Mouse (Mus musculus) CD4-positive helper T cell, adult 2 months (primary cell): ENCODE data around the gene Lrriq3.

Experiments used
- DNase-seq: peaks from one replicate; pipeline ENCODE4 v3.0.0-alpha.2; 2012; ENCODE audit warnings: low read depth, missing footprints, low spot score

Gene Lrriq3

DNA sequence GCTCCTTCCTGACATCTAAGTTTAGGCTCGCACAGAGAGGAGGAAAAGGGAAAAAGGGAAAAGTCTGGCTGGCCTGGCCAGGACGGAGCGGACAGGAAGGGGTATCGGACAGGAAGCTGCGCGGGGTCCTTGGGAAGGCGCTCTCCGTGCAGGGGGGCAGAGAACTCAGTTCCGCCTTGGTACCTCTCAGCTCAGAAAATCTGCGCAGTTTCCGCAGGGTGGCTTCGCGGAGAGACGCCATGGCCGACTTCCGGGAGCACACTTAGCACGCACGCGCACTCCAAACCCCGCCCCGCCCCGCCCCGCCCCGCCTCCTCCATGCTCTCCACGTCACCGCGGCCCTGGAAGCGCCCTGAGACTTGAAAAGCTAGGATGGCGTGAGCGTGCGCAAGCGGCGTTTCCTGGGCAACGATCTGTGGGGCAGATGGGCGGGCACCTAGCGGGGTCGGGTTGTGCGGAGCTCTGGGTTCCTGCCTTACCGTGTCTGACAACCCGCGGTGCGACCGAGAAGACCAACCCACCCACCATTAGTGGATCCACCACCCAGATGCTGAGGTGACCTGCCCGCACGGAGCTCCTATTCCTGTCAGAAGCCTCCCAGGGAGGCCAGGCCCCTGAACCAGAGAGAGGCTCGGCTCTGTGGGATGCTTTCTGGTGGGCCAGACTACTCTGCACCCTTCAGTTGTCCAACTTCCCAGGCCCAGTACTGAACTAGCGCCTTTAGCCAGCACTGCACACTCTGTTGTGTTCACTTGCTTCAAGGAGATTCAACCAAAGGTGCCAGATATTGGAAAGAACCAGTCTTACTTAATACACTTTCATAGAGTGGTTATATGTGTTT is at the start of gene Lrriq3, which contains the start of gene Fpgt:
Gene Lrriq3, plus strand, starts transcription at position 319 of the 841 bp plus-strand sequence.
Gene Fpgt, minus strand, starts transcription at position 288 of the 841 bp plus-strand sequence.
- peak; percentile 92 for DNase-seq

DNA sequence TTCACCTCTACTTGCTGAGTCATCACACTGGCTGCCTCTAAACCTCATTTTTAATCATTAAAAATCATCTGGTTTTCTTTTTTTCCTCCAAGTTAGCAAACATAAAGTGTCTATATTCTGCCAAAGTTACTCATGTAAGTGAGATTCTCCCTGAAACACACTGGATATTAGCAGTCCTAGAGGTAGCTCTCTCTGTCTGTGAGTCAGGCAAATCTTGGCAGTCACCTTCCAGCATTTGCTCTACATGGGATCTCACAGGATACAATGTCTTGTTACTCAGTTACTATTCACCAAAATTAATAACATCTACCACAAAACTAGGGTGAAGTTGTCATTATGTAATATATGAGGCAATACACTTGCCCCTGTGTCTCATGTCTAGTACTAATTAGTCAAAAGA is 41.2 kb upstream of the Lrriq3 start:
- no peak for DNase-seq

DNA sequence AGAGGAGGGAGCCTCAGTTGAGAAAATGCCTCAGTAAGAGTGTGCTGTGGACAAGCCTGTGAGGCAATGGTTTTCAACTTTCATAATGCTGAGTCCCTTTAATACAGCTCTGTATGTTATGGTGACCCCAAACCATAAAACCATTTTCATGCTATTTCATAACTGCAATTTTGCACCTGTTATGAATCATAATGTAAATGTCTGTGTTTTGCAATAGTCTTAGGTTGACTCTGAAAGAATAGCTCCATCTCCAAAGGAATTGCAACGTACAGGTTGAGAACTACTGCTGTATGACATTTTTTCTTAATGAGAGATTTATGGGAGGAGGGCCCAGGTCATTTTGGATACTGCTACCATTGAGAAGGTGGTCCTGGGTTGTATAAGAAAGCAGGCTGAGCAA is 40.0 kb upstream of the Lrriq3 start:
- DNase-seq = no peak

DNA sequence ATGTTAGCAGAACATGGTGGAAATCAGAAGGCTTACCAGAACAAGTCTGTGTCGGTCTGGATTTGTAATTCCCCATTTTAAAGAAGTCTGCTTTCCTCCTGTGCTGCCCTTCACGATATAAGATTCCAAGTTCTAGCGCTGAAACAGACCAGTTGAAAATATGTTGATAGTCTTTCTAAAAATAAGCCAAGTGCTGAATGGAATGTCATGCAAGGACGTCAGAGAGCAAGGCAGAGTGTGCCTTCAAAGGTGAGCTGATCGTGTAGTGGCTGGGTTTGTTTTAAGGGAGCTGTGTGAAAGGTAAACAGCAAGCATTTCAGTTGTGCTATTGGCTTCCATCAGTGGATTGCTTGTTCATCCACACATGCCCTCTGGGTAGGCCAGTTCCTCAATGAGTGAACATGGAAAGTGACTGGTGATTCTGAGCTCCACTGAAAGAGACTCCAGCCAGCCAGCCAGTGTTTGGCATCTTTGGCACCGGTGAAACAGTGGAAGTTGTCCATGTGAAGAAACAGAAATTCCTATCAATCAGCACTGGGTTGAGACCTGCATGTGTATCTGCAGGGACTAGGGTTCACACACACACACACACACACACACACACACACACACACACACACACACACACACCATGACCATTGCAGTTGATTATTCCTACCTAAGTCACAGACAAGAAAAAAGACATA is 37.9 kb upstream of the Lrriq3 start, which contains the start of gene Tnni3k:
Gene Tnni3k, minus strand, starts transcription at position 177 of the 686 bp plus-strand sequence.
- no peak for DNase-seq

DNA sequence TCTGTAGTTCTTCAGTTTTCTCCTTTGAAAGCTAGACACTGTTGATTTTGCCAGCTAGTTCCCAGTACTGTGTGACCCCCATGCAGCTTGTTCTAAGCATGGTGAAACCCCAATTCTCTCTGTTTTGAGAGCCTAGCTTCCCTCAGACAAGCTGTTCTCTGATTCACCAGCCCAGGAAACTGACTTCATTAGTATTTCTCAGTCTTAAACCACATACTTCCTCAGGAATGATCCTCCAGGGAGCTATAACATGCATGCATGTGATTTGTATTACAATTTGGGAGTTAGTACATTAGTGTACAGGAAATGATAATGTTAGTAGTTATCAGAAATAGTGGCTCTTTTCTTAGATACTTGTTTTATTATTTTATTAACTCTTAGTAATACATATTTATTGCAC is 36.6 kb upstream of the Lrriq3 start:
- DNase-seq = no peak

DNA sequence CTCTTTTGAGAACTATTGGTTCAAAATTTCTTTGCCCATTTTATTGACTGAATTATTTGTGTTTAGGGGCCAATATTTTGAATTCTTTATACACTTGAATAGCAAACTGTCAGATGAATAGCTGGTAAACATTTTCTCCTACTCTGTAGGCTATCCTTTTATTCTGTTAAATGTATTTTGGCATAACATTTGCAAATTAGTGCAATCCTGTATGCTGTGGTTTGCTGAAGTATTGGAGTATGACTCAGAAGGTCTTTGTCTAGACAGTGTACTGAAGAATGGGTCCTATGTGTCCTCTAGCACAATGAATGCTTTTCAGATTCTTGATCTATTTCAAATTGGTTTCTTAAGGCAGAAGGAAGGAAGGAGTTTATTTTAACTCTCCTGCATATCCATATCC is 35.7 kb upstream of the Lrriq3 start:
- no peak for DNase-seq

DNA sequence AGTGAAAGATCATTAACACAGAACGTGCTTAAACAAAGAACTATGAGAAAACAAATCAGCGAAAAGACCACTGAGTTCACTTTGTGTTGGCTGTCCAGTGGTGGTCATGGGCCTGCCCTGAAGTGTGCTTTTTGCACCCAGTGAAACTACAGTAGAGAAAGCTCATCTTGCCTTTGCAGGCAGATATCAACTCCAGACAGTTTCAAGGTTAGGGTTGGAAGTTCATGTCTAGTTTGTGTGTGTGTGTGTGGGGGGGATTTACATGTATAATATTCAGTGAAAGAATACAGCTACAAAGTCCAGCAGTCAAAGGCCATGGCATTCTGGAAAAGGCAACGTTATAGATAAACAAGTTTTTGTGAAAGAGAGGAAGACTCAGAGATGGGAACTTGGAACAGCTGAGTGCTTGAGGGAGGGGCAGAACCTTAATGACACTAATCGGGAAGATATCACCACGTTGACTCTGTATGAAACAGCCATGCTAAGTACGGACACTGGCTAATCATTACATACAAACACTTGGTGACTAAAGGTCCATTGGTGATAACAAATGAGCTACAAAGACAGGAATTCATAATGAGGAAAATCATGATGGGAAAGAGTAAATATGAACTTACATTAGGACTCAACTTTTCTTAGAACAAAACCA is 34.3 kb upstream of the Lrriq3 start:
- DNase-seq = no peak

DNA sequence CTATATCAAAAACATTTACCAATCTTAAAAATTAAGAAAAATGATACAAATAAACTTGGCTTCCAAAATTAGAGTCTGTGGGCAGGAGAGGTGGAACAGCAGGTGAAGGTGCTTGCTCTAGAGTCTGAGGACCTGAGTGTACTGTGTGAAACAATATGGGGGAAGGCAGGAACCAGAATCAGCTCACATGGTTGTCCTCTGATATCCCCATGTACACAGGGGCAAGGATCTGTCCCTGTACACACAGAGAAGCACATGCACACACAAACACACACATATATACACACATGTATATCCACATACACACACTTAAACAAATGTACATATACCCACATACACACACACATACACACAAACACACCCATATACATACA is 33.8 kb upstream of the Lrriq3 start:
- no peak for DNase-seq

DNA sequence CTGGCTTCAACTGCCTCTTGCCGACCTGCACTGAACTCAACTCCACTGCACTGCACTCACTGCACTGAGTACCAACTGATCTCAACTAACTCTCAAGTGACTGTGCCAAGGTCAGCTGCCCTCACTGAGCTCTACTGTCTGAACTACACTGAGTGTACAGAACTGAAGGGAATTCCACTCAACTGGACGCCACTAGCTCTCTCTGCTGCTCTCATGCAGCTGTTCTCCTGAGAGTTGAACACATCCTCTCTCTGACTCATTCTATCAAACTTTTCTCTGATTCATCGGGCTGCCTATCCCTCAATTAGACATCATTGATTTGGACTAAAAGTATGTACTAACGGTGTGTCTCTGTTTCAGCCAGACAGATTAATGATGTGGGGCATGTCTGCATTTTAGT is 15.3 kb upstream of the Lrriq3 start:
- DNase-seq = no peak

DNA sequence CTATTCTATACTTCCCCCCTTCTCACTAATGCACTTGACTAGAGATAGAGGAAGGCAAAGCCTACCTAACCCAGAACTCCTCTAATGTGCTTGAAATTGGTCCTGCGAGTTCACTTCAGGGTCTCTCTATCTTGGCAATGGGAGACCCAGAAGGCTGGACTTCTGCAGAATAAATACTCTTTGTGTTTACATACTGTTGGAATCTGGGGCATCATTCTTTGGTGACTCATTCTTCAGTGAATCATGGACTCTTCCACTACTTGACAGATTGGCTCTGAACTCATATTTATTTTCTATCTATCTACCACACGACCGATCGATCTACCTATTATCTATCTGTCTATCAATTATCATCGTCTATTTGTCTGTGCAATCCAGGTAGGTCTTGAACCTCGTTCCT is 1.2 kb upstream of the Lrriq3 start:
- no peak for DNase-seq

DNA sequence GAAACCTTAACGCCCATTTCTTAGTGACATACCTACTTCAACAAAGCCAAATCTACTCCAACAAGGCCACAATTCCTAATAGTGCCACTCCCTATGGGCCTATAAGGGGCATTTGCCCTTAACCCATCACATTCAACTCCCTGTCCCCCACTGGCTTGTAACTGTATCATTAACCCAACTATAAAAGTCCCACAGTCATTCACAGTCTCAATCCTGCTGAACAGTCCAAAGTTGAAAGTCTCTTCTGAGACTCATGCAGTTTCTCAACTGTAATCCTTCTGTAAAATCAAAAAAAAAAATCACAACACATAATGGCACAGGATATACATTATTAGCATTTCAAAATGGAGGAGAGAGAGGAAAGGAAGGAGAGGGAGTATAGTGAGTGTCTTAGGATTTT is 6.0 kb downstream of the Lrriq3 start:
- DNase-seq = no peak

DNA sequence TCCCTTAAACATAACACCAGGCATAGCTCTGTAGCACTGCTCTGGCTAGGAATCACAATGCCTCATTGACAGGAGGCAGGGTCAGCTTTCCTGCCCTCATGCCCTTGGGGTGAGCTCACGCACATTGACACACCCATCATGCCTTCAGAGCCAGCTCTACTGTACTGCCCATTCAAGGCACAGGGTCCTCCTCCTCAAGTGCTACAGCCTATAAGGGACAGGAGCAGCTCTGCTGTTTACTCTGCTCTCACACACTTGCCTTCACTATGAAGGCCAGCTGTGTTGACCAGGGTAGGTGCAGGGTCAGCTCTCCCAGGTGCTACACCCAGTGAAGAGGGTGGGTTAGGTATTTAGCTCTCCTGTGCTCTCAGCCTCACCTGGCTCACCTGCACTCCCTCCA is 12.7 kb downstream of the Lrriq3 start:
- no peak for DNase-seq

DNA sequence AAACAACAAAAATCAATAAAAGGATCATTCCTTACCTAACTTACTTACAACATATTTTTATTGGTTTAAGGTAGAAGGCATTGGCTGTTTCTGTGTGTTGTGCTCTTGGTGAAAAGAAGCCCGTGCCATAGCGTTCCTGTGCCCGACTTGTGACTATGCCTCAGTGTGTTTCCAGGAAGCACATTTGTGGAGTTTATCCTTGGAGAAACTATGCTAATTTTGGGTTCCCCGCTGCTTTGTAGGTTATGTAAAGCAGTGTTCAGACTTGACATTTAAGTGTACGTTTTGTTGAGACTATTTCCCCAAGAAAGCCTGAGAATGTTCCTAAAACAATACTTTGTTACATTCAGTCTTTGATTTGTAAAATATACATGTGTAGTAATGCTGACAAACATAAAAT is 44.5 kb downstream of the Lrriq3 start:
- no peak for DNase-seq

DNA sequence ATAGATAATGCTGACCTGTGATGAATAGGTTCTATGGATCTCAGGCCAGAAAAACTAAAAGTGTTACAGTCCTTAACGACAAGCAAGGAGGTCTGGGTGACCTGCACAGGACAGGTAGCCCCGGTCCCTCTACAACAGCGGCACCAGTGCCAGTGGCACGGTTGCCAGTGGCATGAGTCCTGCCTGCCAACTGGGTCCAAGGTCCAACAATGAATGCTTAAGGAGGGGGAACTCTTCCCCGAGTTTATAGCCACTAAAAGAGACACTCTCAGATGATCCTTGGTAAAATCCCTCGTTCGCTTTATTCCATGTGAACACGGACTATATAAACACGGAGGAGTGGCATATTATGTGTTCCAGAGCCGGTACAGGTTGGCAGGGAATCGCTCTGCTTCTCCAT is 47.8 kb downstream of the Lrriq3 start:
- no peak for DNase-seq

DNA sequence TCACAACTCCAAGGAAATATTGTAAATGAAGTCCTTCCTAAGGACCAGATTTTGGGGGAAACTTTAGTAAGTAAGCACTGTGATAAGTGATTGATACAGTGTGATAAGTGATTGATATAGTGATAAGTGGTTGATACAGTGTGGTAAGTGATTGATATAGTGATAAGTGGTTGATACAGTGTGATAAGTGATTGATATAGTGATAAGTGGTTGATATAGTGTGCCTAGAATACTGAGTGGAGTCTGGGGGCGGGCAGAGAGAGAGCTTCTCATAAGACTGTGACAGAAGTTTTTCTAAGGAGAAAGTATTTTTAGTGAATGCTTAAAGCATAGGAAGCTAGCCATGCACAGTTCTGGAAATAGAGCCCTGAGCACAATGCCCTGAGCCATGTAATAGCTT is 51.1 kb downstream of the Lrriq3 start:
- no peak for DNase-seq

DNA sequence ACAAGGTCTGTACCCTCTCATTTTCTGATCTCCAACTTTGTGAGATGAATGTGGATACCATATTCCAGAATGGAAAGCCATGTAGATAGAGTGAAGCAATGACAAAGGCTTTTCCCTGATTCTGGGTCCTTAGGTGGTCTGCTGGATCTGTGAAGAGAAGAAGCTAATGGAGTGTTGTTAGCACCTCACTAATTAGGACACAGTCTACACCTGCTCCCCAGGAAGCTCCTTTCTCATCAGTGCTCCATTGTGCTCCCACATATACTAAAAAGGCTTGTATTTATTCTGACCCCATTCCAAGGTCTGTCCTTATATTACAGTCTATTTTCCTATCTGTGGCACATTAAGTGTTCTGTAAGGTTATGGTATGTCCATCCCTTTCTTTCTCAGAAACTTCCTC is 68.6 kb downstream of the Lrriq3 start:
- DNase-seq = no peak

DNA sequence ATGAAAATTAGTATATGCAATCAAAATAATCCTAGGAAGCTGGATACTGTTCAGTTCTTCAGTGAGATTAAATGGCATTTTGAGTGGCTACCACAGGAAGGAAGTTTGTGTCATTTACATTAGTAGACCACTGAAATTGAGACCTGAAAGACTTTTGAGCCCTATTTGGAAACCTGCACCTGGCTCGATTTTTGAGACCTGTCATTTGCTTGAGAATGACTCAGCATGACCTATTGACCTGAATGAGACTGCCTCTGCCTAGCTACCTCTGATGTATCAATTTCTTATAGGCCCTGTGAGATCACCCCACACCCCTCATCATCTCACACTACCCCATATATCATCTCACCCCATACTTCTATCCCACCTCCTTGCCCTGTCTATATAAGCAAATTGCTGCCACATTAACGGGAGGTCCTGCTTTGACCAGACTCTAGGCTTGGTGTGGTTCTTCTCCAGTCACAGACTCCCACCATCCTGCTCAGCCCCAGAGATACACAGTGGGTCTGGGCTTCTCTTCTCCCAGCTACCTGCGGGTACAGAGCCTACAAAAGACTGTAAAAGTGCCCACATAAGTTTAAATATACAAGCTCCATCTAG is 87.2 kb downstream of the Lrriq3 start:
- no peak for DNase-seq

DNA sequence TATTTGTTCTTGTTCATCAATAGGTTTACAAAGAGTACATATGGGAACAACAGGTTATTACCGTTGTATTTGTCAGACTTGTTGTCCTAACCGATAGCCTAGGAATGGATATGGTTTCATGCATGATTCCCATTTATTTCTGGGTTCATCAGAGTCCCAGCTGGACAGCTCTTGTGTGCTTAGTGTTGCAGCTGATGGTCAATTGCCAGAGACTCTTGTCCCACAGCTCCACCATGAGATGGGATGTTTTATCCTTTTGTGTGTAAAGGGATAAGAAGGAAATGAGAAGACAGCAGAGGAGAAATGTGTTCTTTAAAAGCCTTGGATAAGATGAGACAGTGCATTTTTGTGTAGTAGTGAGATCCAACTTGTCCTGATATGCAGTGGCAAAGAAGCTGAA is 93.2 kb downstream of the Lrriq3 start:
- DNase-seq = no peak

DNA sequence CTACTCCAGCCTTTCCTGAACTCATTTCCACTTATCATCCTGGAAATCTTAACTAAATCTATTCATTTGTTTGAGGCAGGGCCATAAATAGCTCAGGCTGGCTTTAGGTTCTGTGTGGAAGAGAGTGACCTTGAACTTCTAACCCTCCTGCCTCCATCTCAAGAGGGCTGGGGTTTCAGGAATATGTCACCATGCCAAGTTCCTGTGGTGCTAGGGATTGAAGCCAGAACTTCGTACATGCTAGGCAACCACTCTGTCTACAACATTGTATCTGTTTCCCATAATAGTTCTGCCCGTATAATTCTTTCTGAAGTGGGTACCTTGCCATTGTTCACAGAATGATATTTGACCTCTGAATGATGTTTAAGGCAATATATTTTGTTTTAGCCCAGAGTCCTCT is 95.6 kb downstream of the Lrriq3 start:
- DNase-seq = no peak

DNA sequence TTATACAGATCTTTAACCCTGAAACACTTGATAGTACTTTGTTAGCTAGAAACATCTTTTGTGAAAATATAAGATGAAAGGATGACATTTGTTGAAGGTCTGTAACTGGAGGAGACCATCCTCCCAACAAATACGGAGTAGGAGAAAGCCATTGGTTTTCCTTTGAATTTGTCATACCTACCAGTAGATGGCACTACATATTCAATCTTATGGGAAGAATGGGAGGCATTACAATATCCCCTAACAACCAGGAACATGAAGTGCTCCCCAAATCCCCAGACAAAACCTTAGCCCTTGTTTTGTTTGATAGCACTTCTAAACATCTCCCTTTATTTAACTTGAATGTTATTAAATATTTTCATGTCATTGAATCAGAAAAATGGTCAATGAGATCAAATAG is 141.7 kb downstream of the Lrriq3 start:
- DNase-seq = no peak

DNA sequence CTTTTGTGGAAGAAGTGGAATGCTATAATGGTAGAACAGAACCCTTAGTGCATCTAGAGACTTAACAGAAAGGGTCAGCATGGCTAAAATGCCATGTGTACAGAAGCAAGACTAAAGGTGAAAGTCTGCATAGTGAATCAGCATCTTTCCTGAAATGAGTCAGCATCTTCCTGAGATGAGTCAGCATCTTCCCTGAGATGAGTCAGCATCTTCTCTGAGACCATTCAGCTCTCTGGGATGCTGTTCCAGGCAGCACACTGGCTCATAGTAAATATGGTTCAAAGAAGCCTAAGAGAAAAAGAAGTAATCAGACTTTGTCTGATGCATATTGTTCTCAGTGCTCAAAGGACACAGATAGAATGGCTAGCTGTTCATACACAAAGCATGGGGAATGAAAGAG is 142.3 kb downstream of the Lrriq3 start:
- no peak for DNase-seq
